Mouse (Mus musculus): Measurements from ENCODE around the gene Ptpn3. TPM values are rescaled to one million over a fixed set of nuclear protein-coding genes. Genes with fewer than 3 reads are reported as not detected.
A peak's percentile ranks its signal among the peaks of the same experiment; 100 is the strongest.

Gene Ptpn3
- 2.0 and 2.1 TPM in 2 replicates for polyA plus RNA-seq (2016; fragmentation: Nextera tagmentation; extraction: Ambion mirVana)

DNA sequence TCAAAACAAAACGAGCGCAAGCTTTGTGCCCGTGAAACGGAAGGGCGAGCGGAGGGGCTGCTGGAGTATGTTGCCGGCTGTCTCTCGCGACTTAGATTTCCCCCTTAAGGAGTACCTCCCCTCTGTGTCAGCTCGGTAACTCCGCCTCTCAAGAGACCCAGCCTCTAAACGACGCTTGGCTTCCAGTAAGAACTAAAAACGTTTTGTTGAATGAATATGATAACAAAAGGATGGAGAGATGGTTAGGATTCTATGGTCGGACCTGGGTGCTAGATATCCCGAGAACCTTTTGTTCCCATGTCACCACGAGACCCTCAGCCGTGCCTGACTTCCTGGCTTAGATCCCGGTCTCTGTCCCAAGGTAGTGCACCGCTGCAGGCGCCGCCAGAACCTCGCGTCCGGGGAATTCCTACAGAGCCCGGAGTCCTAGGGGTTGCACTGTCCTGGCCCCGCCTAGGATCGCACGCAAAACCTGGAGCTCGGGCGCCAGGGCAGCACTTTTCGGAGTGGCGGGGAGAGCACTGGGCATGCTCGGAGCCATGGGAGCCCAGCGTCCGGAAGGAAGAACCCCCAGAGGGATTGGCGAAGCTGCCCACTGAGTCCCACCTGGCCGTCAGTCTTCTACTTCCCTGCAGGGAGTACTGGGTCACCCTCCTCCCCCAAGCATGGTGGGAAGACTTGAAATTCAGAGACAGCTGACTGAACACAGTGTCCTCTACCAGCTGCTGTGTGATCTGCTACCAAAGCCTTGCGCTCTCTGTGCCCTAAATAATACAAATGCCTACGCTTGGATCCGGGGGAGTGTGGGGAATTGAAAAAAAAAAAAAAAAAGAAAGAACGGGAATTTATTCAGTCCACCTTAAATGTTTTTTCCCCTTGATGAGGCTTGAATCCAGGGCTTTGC, at the start of gene Ptpn3:
TSS of gene Ptpn3 (minus strand) at position 428 of the 904 bp plus-strand sequence.
- Histone ChIP-seq H3K27me3 (replicated peaks; ENCODE audit: low read depth, poor library complexity, severe bottlenecking) (peaks cover 72% of the 10 kb centered on the region), H3K27ac (replicated peaks) (peak within 1 kb of the TSS; percentile 75), H3K36me3 (replicated peaks) (no peaks in the 10 kb centered on the region), H3K4me3 (peak within 1 kb of the TSS; percentile 86), H3K9me3 (no peaks in the 10 kb centered on the region), H3K4me1 (peaks cover 33% of the 10 kb centered on the region)
- WGBS: under 1% methylated on average over 42 of the region's 42 CpGs
- DNase-seq (ENCODE audit: low spot score): peak; percentile 89

DNA sequence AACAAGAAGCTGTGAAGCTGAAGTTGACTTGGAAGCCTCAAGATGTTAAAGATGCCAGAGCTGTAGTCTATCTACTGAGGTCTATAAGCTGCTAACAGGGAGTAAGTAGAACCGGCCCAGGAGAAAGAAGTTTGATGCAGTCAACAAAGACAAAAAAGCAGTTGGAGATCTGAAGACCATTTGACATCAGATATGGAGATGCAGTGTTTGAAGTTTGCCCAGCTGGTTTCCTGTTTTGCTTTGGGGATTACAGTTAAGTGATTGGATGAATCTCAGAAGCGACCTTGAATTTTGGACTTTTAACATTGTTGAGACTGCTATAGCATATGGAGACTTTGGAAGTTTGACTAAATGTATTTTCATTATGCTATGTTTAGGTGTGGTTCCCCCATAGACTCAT, 48.9 kb upstream of the Ptpn3 start:
- H3K4me3 ChIP-seq: no peak overlapping the region
- H3K4me1 ChIP-seq: no peaks in the 10 kb centered on the region
- no peaks in the 10 kb centered on the region for H3K27me3 ChIP-seq (replicated peaks; ENCODE audit: low read depth, poor library complexity, severe bottlenecking)
- no peaks in the 10 kb centered on the region; the same call in 1 of the 2 replicates for H3K9me3 ChIP-seq
- no peak for DNase-seq (ENCODE audit: low spot score)
- no peak overlapping the region for H3K27ac ChIP-seq (replicated peaks)
- H3K36me3 ChIP-seq (replicated peaks): no peaks in the 10 kb centered on the region
- 93% methylated on average over 2 of the region's 2 CpGs for WGBS

DNA sequence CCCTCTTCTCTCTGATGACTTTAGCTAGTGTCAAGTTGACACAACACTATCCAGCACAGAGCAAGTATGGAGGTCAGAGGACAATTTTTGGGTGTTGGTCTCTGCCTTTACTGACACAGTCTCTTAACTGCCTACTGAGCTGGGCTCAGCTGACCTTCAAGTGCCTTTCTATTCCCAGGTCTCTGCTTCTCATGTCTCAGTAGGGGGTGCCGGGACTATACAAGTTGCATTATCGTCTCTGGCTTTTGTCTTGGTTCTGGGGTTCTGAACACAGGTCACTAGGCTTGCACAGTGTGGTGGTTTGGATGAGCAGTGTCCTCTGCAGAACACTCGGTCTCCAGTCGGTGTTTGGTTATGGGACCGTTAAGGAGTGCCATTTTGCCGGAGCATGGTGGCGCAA, 42.4 kb upstream of the Ptpn3 start:
- 97% methylated on average over 7 of the region's 7 CpGs for WGBS
- Histone ChIP-seq H3K27me3 (replicated peaks; ENCODE audit: low read depth, poor library complexity, severe bottlenecking) (no peaks in the 10 kb centered on the region), H3K4me3 (no peak overlapping the region), H3K36me3 (replicated peaks) (no peaks in the 10 kb centered on the region), H3K9me3 (peaks cover 3% of the 10 kb centered on the region; the same call in 1 of the 2 replicates), H3K4me1 (no peaks in the 10 kb centered on the region), H3K27ac (replicated peaks) (no peak overlapping the region)
- DNase-seq (ENCODE audit: low spot score): no peak

DNA sequence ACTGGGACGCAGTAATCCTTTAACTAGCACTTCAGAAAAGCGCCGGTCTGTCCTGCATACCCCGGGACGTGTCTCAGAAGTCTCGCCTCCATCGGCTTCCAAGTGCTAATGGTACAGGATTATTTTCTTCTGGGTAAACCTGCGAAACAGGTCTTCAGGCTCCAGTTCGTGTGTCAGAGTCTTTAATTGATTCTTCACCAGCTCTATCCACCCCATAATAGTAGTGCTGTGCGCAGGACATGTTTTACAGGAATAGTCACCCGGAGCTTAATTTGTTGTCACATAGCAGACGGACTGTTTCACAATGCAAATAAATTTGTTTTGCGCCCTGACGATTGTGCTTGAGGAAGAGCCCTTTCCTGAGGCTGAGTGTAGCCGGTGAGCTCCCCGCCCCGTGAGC, 37.3 kb upstream of the Ptpn3 start:
- Histone ChIP-seq H3K27ac (replicated peaks) (peak overlapping the region; percentile 37), H3K9me3 (0 out of 2 replicates have a peak, but pooled peaks cover 3% of the 10 kb centered on the region), H3K4me3 (no peak overlapping the region), H3K27me3 (replicated peaks; ENCODE audit: low read depth, poor library complexity, severe bottlenecking) (no peaks in the 10 kb centered on the region), H3K4me1 (peaks cover 10% of the 10 kb centered on the region), H3K36me3 (replicated peaks) (no peaks in the 10 kb centered on the region)
- 79% methylated on average over 17 of the region's 17 CpGs for WGBS
- DNase-seq (ENCODE audit: low spot score): peak; percentile 18

DNA sequence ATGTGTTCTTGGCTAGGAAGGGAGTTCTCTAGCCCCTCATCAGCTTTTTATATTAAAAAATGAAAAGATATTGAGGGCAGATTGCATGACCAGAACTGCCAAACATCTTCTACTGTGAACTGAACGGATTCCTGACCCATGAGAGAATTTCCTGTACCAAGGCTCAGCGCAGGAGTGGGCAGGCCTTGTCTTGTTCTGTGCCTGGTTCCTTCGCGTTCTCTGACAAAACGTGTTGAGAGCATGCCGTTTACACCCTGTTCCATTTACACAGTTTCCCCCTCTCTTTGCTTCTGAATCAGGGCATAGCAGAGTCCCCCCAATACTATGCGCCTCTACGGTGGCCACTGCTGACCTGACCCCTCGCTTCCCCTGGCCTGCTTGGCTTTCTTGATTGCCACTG, 36.4 kb upstream of the Ptpn3 start:
- DNase-seq (ENCODE audit: low spot score): peak; percentile 24
- H3K36me3 ChIP-seq (replicated peaks): no peaks in the 10 kb centered on the region
- no peak overlapping the region for H3K4me3 ChIP-seq
- no peaks in the 10 kb centered on the region for H3K27me3 ChIP-seq (replicated peaks; ENCODE audit: low read depth, poor library complexity, severe bottlenecking)
- H3K9me3 ChIP-seq: 0 out of 2 replicates have a peak, but pooled peaks cover 3% of the 10 kb centered on the region
- 76% methylated on average over 9 of the region's 9 CpGs for WGBS
- peaks cover 10% of the 10 kb centered on the region for H3K4me1 ChIP-seq
- peak overlapping the region; percentile 37; the same call in 1 of the 2 replicates for H3K27ac ChIP-seq (replicated peaks)

DNA sequence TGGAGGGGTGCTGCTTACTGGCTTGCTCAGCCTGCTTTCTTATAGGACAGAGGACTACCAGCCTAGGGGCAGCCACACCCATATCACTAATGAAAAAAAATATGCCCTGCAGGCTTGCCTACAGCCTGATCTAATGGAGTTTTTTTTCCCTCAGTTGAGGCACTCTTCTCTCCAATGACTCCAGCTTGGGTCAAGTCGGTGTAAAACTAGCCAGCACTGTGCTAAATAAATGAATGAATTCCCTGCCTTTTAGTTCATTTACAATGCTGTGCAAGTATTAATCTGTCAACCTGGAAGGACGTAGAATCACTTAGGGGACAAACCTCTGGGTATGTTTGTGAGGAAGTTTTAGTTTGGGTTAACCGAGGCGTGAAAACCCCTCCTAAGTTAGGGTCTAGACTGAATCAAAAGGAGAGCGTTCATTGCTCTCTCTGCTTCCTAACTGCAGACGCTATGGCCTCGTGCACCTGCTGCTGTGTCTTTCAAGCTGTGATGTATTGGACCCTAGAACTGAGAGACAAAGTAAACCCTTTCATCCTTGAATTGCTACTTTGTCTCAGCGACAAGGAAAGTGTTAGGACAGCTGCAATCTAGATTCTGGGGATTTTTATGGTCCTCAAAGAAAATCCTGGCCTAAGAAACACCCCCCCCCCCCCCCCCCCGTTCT, 33.5 kb upstream of the Ptpn3 start:
- no peak overlapping the region for H3K4me3 ChIP-seq
- no peaks in the 10 kb centered on the region for H3K36me3 ChIP-seq (replicated peaks)
- no peak overlapping the region for H3K27ac ChIP-seq (replicated peaks)
- H3K4me1 ChIP-seq: peaks cover 10% of the 10 kb centered on the region
- H3K9me3 ChIP-seq: no peaks in the 10 kb centered on the region
- no peak for DNase-seq (ENCODE audit: low spot score)
- WGBS: 74% methylated on average over 9 of the region's 9 CpGs
- H3K27me3 ChIP-seq (replicated peaks; ENCODE audit: low read depth, poor library complexity, severe bottlenecking): no peaks in the 10 kb centered on the region

DNA sequence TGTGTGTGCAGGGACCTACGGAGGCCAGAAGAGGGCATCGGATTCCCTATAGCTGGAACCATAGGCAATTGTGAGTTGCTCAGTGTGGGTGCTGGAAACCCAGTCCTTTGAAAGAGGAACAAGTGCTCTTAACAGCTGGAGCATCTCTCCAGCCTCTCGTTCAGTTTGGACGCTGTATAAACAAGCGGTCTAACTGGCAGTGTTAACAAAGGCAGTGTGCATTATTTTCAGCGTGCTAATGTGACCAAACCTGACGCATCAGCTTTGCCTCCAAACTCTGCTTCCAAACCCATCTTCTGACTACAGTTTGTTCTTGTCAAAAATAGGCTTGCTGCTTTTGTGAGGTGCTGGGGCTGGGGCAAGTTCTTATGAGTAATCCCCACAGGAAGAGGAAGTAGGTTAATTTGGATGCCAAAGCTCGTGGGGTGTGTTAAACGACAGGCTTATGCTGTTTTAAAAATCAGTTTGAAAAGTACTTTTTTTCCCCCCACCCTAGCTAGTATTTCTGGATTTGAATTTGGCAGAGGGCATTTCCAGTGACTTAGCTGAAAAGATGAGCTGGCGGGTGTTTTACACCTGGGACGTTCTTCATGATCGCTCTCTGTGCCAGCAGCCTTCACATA, 32.4 kb upstream of the Ptpn3 start:
- DNase-seq (ENCODE audit: low spot score): no peak
- no peaks in the 10 kb centered on the region for H3K9me3 ChIP-seq
- H3K4me1 ChIP-seq: peaks cover 10% of the 10 kb centered on the region
- H3K36me3 ChIP-seq (replicated peaks): no peaks in the 10 kb centered on the region
- 93% methylated on average over 12 of the region's 12 CpGs for WGBS
- no peak overlapping the region for H3K27ac ChIP-seq (replicated peaks)
- no peaks in the 10 kb centered on the region for H3K27me3 ChIP-seq (replicated peaks; ENCODE audit: low read depth, poor library complexity, severe bottlenecking)
- no peak overlapping the region for H3K4me3 ChIP-seq

DNA sequence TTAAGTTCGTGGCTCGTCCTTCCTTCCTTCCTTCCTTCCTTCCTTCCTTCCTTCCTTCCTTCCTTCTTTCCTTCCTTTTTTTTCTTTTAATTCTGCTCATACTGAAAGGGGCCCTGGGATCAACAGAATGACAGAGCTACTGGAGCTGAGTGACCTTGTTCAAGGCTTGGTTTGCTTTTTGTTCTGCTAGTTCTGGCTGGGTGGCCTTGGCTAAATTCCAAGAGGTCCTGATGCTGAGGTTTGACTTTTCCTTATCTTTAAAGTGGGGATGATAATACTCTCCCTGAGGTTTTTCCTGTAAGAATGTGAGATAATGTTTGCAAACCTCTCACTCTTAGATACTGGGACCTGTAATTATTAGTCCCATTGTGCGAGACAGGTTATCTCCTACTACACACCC, 30.9 kb upstream of the Ptpn3 start:
- H3K4me3 ChIP-seq: no peak overlapping the region
- no peaks in the 10 kb centered on the region for H3K36me3 ChIP-seq (replicated peaks)
- H3K9me3 ChIP-seq: no peaks in the 10 kb centered on the region
- no peaks in the 10 kb centered on the region for H3K27me3 ChIP-seq (replicated peaks; ENCODE audit: low read depth, poor library complexity, severe bottlenecking)
- no peaks in the 10 kb centered on the region for H3K4me1 ChIP-seq
- WGBS: 83% methylated on average over 3 of the region's 3 CpGs
- no peak for DNase-seq (ENCODE audit: low spot score)
- no peak overlapping the region for H3K27ac ChIP-seq (replicated peaks)

DNA sequence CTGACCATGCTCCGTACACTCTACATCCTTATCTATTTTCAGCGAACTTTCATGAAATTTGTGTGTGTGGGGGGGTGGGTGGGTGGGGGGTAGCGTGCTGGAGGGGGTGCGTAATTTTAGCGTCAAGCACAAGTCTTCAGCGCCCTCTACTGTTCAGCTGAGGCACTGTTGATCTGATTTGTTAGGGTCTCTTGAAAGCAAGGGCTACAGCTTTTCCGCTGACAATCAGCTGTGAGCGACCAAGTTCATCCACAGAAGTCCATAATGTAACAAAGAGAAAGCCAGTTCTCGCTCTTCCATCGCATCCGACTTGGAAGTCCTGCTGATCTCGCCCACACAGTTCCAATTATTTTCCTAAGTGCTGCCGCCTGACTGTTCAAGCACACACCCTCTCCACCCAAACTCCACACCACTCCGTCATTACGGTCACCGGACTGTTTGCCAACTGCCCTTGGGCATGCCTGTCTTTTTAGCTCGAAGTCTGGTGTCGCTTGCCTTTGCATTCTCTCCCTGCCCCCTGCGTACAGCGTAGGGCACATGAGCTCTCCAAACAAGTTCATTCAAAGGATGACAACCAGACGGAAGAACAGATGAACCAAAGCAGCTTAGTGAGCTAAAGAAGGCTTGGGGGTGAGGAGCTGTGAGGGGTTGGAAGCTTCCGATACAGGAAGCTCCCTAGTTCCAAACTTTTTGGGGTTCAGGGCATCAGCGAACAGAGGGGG, 19.1 kb upstream of the Ptpn3 start:
- Histone ChIP-seq H3K9me3 (no peaks in the 10 kb centered on the region), H3K27me3 (replicated peaks; ENCODE audit: low read depth, poor library complexity, severe bottlenecking) (0 out of 2 replicates have a peak, but pooled peaks cover 4% of the 10 kb centered on the region), H3K4me3 (no peak overlapping the region), H3K27ac (replicated peaks) (no peak overlapping the region), H3K36me3 (replicated peaks) (no peaks in the 10 kb centered on the region), H3K4me1 (peaks cover 8% of the 10 kb centered on the region)
- 43% methylated on average over 23 of the region's 23 CpGs for WGBS
- DNase-seq (ENCODE audit: low spot score): peak; percentile 39

DNA sequence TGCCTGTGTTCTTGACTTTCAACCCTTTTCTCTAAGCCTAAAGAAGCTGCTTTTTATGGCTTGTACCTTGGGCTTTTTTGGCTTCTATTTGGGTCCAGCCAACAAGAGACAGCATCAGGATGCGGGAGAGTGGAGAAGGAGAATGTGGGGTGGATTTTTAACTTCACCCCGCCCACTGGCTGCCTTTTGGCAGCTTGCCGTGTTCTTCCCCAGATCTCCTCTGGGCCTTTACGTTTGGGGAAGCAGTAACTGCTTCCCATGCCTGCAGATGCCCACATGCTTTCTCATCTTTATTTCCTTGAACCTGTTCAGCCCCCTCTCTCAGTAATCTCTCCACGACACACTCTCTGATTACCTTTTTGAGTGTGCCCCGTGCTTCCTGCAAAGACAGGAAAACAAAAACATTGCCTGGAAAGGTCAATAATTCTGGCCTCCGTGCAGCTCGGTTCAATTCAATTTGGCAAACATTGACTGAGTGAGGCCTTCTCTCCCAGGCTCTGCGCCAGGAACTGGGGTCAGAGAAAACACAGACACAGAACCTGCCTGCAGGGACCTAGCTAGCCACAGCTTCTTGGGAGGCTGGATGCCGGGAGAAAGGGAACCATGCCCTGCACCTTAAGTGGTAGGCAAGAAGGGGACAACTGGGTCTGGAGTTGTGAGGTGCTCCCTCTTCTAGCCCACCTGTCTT, 17.0 kb upstream of the Ptpn3 start:
- no peak overlapping the region for H3K27ac ChIP-seq (replicated peaks)
- H3K4me3 ChIP-seq: no peak overlapping the region
- WGBS: 48% methylated on average over 10 of the region's 10 CpGs
- 0 out of 2 replicates have a peak, but pooled peaks cover 4% of the 10 kb centered on the region for H3K27me3 ChIP-seq (replicated peaks; ENCODE audit: low read depth, poor library complexity, severe bottlenecking)
- H3K9me3 ChIP-seq: no peaks in the 10 kb centered on the region
- no peaks in the 10 kb centered on the region for H3K36me3 ChIP-seq (replicated peaks)
- no peak for DNase-seq (ENCODE audit: low spot score)
- peaks cover 8% of the 10 kb centered on the region for H3K4me1 ChIP-seq

DNA sequence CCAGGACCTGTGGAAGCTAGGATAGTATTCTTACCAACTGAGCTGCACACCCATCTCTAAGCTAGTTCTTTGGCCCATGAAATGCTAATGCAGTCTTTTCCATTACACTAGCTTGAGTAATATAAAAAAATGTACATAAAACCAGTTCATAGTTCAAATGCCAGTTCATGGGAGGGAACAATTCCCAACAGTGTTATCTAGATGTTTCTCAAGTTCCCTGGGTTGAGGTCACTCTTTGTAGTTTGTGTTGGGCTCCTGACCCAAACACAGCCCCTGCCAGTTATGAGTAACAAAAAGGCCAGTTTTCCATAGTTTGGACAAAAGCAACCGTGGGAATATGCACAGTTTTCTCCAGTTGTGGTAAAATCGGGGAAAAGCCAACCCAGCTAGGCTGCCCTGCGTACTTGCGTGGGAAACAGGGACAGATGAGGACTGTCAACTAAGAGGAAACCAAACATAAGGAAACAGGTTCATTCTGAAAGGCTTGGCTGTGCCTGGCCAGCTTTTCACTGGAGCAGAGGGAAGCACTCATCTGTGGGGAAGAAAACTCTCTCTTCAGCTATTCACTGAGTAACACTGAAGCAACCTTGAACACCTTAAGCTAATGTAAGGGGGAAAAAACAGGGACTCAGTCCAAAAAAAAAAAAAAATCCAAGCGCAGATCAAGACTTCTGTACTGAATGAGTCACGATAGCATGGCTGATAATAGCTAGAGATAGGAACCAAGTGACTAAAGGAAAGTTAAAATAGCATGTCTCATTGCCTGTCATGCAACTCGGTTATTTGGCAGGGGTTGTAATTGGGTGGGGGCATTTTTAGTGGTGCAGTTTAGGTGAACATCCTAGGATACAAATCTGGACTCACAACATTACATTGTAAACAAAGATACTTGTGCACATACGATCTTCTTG, 10.9 kb upstream of the Ptpn3 start:
- Histone ChIP-seq H3K4me3 (no peak overlapping the region), H3K9me3 (no peaks in the 10 kb centered on the region), H3K27ac (replicated peaks) (no peak overlapping the region), H3K36me3 (replicated peaks) (no peaks in the 10 kb centered on the region), H3K27me3 (replicated peaks; ENCODE audit: low read depth, poor library complexity, severe bottlenecking) (peaks cover 13% of the 10 kb centered on the region), H3K4me1 (peaks cover 10% of the 10 kb centered on the region)
- WGBS: 88% methylated on average over 8 of the region's 8 CpGs
- no peak for DNase-seq (ENCODE audit: low spot score)
